Mouse (Mus musculus) liver, postnatal 0 days (tissue): Measurements from ENCODE around the gene Mms19.

Experiments used
- CTCF ChIP-seq: sonication (generic); IDR thresholded peaks from 2 replicates; pipeline ENCODE4 v1.5.1; 2016; ENCODE audit warnings: antibody characterized with exemption, low read depth
- EP300 ChIP-seq: IDR thresholded peaks from 2 replicates; pipeline ENCODE4 v1.6.1; 2016; ENCODE audit warnings: antibody characterized with exemption, low read depth, mild to moderate bottlenecking

GRCm38 (mm10) chr19:41902848-41903593 lies 77.9 kb downstream of the Mms19 start:
- TF ChIP-seq CTCF = no peak
- no peak for TF ChIP-seq EP300
